Mouse (Mus musculus) heart, postnatal 0 days (tissue): ENCODE measurements at regions not wholly inside any gene's neighbourhood (a gene's known extent, or its start where the extent isn't known, plus 50 kb on each side); places are given as distances from the start of the nearest gene placed in this dataset.

ENCODE experiments used
- CTCF ChIP-seq: IDR thresholded peaks from 2 replicates; pipeline ENCODE4 v1.5.1; 2016; ENCODE audit warnings: antibody characterized with exemption, control low read depth, low read depth
- EP300 ChIP-seq: IDR thresholded peaks from 2 replicates; pipeline ENCODE4 v1.6.1; 2016; ENCODE audit warnings: antibody characterized with exemption, low read depth

DNA sequence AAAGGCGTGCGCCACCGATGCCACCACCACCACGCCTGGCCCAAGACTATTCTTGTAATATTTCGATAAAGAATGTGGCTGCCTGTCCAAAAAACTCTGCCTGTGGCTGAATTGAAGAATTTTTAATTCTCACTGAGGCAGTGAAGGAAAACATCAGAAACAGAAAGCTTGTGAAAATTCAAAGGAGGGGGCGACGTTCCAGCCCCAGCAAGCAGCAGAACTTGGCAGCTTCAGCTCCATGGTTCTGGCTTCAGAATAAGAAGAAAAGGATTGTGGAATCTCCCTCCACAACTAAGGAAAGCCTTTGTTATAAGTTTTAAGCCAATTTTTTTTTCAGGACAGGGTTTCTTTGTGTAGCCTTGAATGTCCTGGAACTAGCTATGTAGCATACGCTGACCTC, 83.5 kb downstream of the Sptssa start:
- TF ChIP-seq CTCF = no peak
- TF ChIP-seq EP300 = no peak
